Mouse (Mus musculus): Measurements from ENCODE around the gene Rps16.

DNA sequence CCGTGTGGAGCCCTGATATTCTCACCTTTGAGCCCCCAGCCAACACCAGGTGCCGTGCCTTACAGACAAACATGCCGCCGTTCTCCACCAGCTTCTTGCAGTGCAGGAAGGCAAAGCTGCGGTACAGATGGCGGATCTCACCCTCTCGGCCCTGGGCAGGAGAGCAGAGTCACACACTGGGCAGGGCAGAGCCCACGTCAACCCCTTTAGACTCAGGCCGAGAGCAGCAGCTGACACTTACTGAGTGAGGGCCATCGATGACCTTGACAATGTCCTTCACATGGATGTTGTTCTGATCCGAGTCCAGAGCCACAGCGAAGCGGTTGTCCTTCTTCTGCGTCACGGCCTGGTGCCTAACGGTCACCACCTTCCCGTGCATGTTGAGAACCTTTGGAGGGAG is 31.7 kb upstream of the Rps16 start:
- TF ChIP-seq EP300 (optimal IDR thresholded peaks at IDR 0.05) (no peak), CTCF (IDR thresholded peaks at IDR 0.05; ENCODE audit: low read depth) (no peak)
